Mouse (Mus musculus): ENCODE measurements around the gene Olfr17. TPM values are rescaled to one million over a fixed set of nuclear protein-coding genes. Genes with fewer than 3 reads are reported as not detected.

Gene Olfr17
- not detected in 2 replicates for polyA plus RNA-seq (2012; rRNA removed)

DNA sequence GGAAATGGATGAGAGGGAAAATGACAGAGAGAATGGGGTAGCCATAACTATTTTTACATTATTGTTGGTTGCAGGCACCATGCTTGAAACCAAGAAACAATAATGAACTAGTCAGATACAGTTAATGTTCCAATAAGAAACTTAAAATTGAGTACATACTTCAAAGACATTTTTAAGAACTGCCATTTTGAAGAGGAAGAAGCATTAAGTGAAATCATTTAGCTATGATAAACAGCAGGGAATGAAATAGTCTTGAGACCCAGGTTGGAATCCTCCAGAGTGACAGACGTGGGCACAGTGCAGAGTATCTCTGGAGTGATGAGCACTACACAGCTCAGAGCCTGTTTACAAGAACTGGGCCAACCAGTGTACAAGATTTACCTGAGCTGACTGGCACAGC is at the start of gene Olfr17:
Gene Olfr17, plus strand, starts transcription at position 301 of the 400 bp plus-strand sequence.

DNA sequence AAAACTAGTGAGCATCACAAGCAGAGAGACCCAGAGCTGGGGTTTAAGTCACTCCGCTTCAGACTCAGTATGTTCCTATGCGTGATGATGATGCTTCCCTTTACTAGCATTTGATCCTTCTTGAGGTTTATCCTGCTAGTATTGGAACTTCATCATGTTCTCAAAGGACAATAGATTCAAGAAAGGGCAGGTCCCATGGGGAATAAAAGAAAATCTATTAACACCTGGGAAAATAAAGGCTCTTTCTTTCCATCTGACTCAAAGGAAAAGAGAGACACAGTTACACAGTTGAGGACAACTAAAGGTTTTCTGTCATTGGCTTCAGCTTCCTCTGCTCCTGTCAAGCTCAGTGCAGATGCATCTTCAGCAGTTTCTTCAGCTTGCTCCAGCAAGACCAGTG is 22.3 kb upstream of the Olfr17 start, which contains the start of gene Olfr714:
Gene Olfr714, plus strand, starts transcription at position 301 of the 400 bp plus-strand sequence.

DNA sequence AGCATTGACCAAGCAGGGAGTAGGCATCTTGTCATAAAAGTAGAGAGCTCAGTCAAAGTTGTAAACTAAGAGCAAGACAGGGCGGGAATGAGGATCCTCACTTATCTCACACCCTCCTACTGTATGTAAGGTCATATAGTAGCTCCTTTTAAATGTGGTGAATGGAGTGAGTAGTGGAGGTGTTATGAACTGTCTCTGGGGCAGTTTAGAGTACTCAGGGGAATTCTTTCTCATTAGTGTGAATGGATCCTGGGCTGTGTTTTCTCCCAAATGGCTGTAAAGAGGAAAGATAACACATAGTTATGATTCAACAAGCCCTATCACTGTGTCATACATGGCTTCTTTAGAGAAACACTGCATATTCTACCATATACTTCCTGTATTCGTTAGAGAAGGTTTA is 17.2 kb downstream of the Olfr17 start, which contains the start of gene Olfr715b:
Gene Olfr715b, minus strand, starts transcription at position 101 of the 400 bp plus-strand sequence.

DNA sequence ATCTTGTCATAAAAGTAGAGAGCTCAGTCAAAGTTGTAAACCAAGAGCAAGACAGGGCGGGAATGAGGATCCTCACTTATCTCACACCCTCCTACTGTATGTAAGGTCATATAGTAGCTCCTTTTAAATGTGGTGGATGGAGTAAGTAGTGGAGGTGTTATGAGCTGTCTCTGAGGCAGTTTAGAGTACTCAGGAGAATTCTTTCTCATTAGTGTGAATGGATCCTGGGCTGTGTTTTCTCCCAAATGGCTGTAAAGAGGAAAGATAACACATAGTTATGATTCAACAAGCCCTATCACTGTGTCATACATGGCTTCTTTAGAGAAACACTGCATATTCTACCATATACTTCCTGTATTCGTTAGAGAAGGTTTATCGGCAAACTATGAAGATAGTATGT is 38.0 kb downstream of the Olfr17 start, which contains the start of gene Olfr715:
Gene Olfr715, minus strand, starts transcription at position 101 of the 400 bp plus-strand sequence.

DNA sequence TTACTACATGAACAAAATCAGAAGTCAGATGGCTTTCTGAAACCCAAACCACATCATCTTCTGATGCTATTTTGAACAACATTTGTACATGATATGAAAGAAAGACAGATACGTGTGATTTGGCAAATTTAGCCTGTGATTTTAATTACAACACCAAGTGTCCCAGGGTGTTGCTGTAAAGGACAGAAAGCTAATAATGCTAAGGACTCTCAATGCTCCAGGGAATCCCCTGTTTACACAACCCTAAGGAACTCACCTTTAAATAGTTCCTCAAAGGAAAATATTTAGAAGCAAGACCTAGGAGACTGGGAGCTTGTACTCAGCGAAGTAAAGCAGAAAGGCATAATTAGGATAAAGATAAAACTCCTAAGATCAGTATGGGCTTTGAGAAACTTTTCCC is 45.0 kb downstream of the Olfr17 start, which contains the start of gene Olfr716:
Gene Olfr716, plus strand, starts transcription at position 301 of the 400 bp plus-strand sequence.

Other genes with a start within 250 kb of the Olfr17 start
- gene Olfr703, start 249.9 kb upstream of the Olfr17 start, polyA plus RNA-seq (2012; rRNA removed) = not detected in 2 replicates
- gene Olfr704, start 230.0 kb upstream of the Olfr17 start, polyA plus RNA-seq (2012; rRNA removed) = not detected in 2 replicates
- not detected in 2 replicates for gene Olfr705, start 216.3 kb upstream of the Olfr17 start, polyA plus RNA-seq (2012; rRNA removed)
- not detected in 2 replicates for gene Olfr706, start 205.1 kb upstream of the Olfr17 start, polyA plus RNA-seq (2012; rRNA removed)
- not detected in 2 replicates for gene Olfr707, start 192.0 kb upstream of the Olfr17 start, polyA plus RNA-seq (2012; rRNA removed)
- gene Olfr1532-ps1, start 185.2 kb upstream of the Olfr17 start, polyA plus RNA-seq (2012; rRNA removed) = not detected in 2 replicates
- gene Olfr709-ps1, start 161.0 kb upstream of the Olfr17 start, polyA plus RNA-seq (2012; rRNA removed) = not detected in 2 replicates
- not detected in 2 replicates for gene Olfr710, start 144.9 kb upstream of the Olfr17 start, polyA plus RNA-seq (2012; rRNA removed)
- not detected in 2 replicates for gene Olfr6, start 129.3 kb upstream of the Olfr17 start, polyA plus RNA-seq (2012; rRNA removed)
- gene Olfr711, start 117.8 kb upstream of the Olfr17 start, polyA plus RNA-seq (2012; rRNA removed) = not detected in 2 replicates
- not detected in 2 replicates for gene Olfr2, start 87.1 kb upstream of the Olfr17 start, polyA plus RNA-seq (2012; rRNA removed)
- not detected in 2 replicates for gene Olfr713, start 62.0 kb upstream of the Olfr17 start, polyA plus RNA-seq (2012; rRNA removed)
- gene Olfr714, start 22.2 kb upstream of the Olfr17 start, polyA plus RNA-seq (2012; rRNA removed) = not detected in 2 replicates
- gene Olfr715b, start 17.1 kb downstream of the Olfr17 start, polyA plus RNA-seq (2012; rRNA removed) = not detected in 2 replicates
- not detected in 2 replicates for gene Olfr715, start 37.9 kb downstream of the Olfr17 start, polyA plus RNA-seq (2012; rRNA removed)
- not detected in 2 replicates for gene Olfr716, start 45.1 kb downstream of the Olfr17 start, polyA plus RNA-seq (2012; rRNA removed)
- not detected in 2 replicates for gene Nlrp14, start 73.8 kb downstream of the Olfr17 start, polyA plus RNA-seq (2012; rRNA removed)
- not detected in 2 replicates for gene Rbmxl2, start 116.2 kb downstream of the Olfr17 start, polyA plus RNA-seq (2012; rRNA removed)

Measured in stomach, adult 2 months (tissue).